Mouse (Mus musculus) brain, embryonic 14.5 days (tissue): ENCODE results near the gene Lpin1.

Source experiments
- CTCF ChIP-seq: fragments of 200-500 bp; IDR thresholded peaks from 2 replicates; pipeline ENCODE4 v1.5.1; 2012; ENCODE audit warnings: inconsistent platforms, mild to moderate bottlenecking, moderate library complexity, borderline replicate concordance; ENCODE audit not compliant: insufficient read depth, insufficient read length; ENCODE audit errors: extremely low read depth
- POLR2A ChIP-seq: fragments of 200-500 bp; IDR thresholded peaks from 2 replicates; pipeline ENCODE4 v1.6.1; 2012; ENCODE audit warnings: mild to moderate bottlenecking, inconsistent platforms, borderline replicate concordance; ENCODE audit not compliant: poor library complexity, insufficient read depth, insufficient read length, severe bottlenecking; ENCODE audit errors: extremely low read depth

DNA sequence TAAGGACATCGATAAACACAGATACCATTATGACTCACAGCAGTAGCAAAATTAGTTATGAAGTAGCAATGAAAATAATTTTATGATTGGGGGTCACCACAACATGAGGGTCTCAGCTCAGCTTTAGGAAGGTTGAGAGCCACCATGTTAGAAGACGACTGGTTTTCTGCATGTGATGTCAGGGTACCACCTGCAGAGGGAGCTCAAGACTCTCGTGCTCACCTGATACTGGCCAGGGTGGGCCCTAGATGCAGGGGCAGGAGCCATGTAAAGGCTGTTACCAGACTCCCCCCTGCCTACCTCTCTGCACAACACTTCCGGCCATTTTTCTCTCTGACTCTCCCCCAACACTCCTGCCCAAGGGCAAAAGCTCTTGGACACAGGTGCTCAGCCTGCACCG is 31.2 kb upstream of the Lpin1 start:
- TF ChIP-seq POLR2A (no peak), CTCF (peak; percentile 1; the same call in 1 of the 2 replicates)
